Mouse (Mus musculus): ENCODE data around the gene Klhl29. TPM values are rescaled to one million over a fixed set of nuclear protein-coding genes. Genes with fewer than 3 reads are reported as not detected.

Klhl29 gene
- polyA plus RNA-seq, 1 experiment: not detected

- H3K4me3 ChIP-seq (ENCODE audit: insufficient read depth, low read length): no peak overlapping the region
- H3K4me1 ChIP-seq (ENCODE audit: control insufficient read depth, insufficient read depth, low read length): no peaks in the 10 kb centered on the region
- H3K27ac ChIP-seq (ENCODE audit: insufficient read depth, low read depth, low read length): no peak overlapping the region
- TF ChIP-seq POLR2A (IDR thresholded peaks at IDR 0.05; ENCODE audit: borderline replicate concordance, low read depth, low read length) (no peak), CTCF (IDR thresholded peaks at IDR 0.05; ENCODE audit: low read depth, low read length) (no peak)
These were observed 163.6 kb downstream of the Klhl29 start for GRCm38 (mm10) chr12:5211884-5212283.

GRCm38 (mm10) chr12:5210786-5211185 lies 164.7 kb downstream of the Klhl29 start:
- Histone ChIP-seq H3K4me3 (ENCODE audit: insufficient read depth, low read length) (no peak overlapping the region), H3K27ac (ENCODE audit: insufficient read depth, low read depth, low read length) (no peak overlapping the region), H3K4me1 (ENCODE audit: control insufficient read depth, insufficient read depth, low read length) (no peaks in the 10 kb centered on the region)
- no peak for TF ChIP-seq CTCF (IDR thresholded peaks at IDR 0.05; ENCODE audit: low read depth, low read length)

- H3K27ac ChIP-seq (ENCODE audit: insufficient read depth, low read depth, low read length): no peak overlapping the region
- TF ChIP-seq POLR2A (IDR thresholded peaks at IDR 0.05; ENCODE audit: borderline replicate concordance, low read depth, low read length) (no peak), CTCF (IDR thresholded peaks at IDR 0.05; ENCODE audit: low read depth, low read length) (no peak)
- H3K4me3 ChIP-seq (ENCODE audit: insufficient read depth, low read length): no peak overlapping the region
- H3K4me1 ChIP-seq (ENCODE audit: control insufficient read depth, insufficient read depth, low read length): no peaks in the 10 kb centered on the region
These were observed 167.3 kb downstream of the Klhl29 start for GRCm38 (mm10) chr12:5207941-5208905.

- H3K27ac ChIP-seq (ENCODE audit: insufficient read depth, low read depth, low read length): no peak overlapping the region
- H3K4me3 ChIP-seq (ENCODE audit: insufficient read depth, low read length): no peak overlapping the region
- H3K4me1 ChIP-seq (ENCODE audit: control insufficient read depth, insufficient read depth, low read length): no peaks in the 10 kb centered on the region
- no peak for TF ChIP-seq POLR2A (IDR thresholded peaks at IDR 0.05; ENCODE audit: borderline replicate concordance, low read depth, low read length)
- TF ChIP-seq CTCF (IDR thresholded peaks at IDR 0.05; ENCODE audit: low read depth, low read length): no peak
These were observed 168.3 kb downstream of the Klhl29 start for GRCm38 (mm10) chr12:5207172-5207571.

GRCm38 (mm10) chr12:5204071-5204840 lies 171.2 kb downstream of the Klhl29 start:
- H3K4me1 ChIP-seq (ENCODE audit: control insufficient read depth, insufficient read depth, low read length): no peaks in the 10 kb centered on the region
- H3K4me3 ChIP-seq (ENCODE audit: insufficient read depth, low read length): no peak overlapping the region
- no peak for TF ChIP-seq POLR2A (IDR thresholded peaks at IDR 0.05; ENCODE audit: borderline replicate concordance, low read depth, low read length)
- TF ChIP-seq CTCF (IDR thresholded peaks at IDR 0.05; ENCODE audit: low read depth, low read length): no peak
- H3K27ac ChIP-seq (ENCODE audit: insufficient read depth, low read depth, low read length): no peak overlapping the region

- Histone ChIP-seq H3K4me1 (ENCODE audit: control insufficient read depth, insufficient read depth, low read length) (no peaks in the 10 kb centered on the region), H3K27ac (ENCODE audit: insufficient read depth, low read depth, low read length) (no peak overlapping the region), H3K4me3 (ENCODE audit: insufficient read depth, low read length) (no peak overlapping the region)
- TF ChIP-seq POLR2A (IDR thresholded peaks at IDR 0.05; ENCODE audit: borderline replicate concordance, low read depth, low read length): no peak
- TF ChIP-seq CTCF (IDR thresholded peaks at IDR 0.05; ENCODE audit: low read depth, low read length): no peak
These were observed 172.1 kb downstream of the Klhl29 start for GRCm38 (mm10) chr12:5203385-5203784.

- Histone ChIP-seq H3K4me1 (ENCODE audit: control insufficient read depth, insufficient read depth, low read length) (no peaks in the 10 kb centered on the region), H3K4me3 (ENCODE audit: insufficient read depth, low read length) (no peak overlapping the region), H3K27ac (ENCODE audit: insufficient read depth, low read depth, low read length) (no peak overlapping the region)
- no peak for TF ChIP-seq POLR2A (IDR thresholded peaks at IDR 0.05; ENCODE audit: borderline replicate concordance, low read depth, low read length)
- no peak for TF ChIP-seq CTCF (IDR thresholded peaks at IDR 0.05; ENCODE audit: low read depth, low read length)
These were observed 177.2 kb downstream of the Klhl29 start for GRCm38 (mm10) chr12:5198254-5198653.

- Histone ChIP-seq H3K4me1 (ENCODE audit: control insufficient read depth, insufficient read depth, low read length) (no peaks in the 10 kb centered on the region), H3K4me3 (ENCODE audit: insufficient read depth, low read length) (no peak overlapping the region), H3K27ac (ENCODE audit: insufficient read depth, low read depth, low read length) (no peak overlapping the region)
- TF ChIP-seq POLR2A (IDR thresholded peaks at IDR 0.05; ENCODE audit: borderline replicate concordance, low read depth, low read length) (no peak), CTCF (IDR thresholded peaks at IDR 0.05; ENCODE audit: low read depth, low read length) (no peak)
These were observed 181.3 kb downstream of the Klhl29 start for GRCm38 (mm10) chr12:5194176-5194575.

- Histone ChIP-seq H3K4me3 (ENCODE audit: insufficient read depth, low read length) (no peak overlapping the region), H3K4me1 (ENCODE audit: control insufficient read depth, insufficient read depth, low read length) (no peaks in the 10 kb centered on the region), H3K27ac (ENCODE audit: insufficient read depth, low read depth, low read length) (no peak overlapping the region)
- TF ChIP-seq POLR2A (IDR thresholded peaks at IDR 0.05; ENCODE audit: borderline replicate concordance, low read depth, low read length): no peak
- no peak for TF ChIP-seq CTCF (IDR thresholded peaks at IDR 0.05; ENCODE audit: low read depth, low read length)
These were observed 183.1 kb downstream of the Klhl29 start for GRCm38 (mm10) chr12:5192380-5192718.
